Mouse (Mus musculus) hindbrain, embryonic 14.5 days (tissue): Measurements from ENCODE around the gene Rrp7a. TPM values are rescaled to one million over a fixed set of nuclear protein-coding genes. Genes with fewer than 3 reads are reported as not detected.

Experiments used
- ATAC-seq: fragments of 200-750 bp; cut with Nextera tagmentation; 2 replicates; pipeline ENCODE4 v1.8.0; 2017; ENCODE audit warnings: moderate number of reproducible peaks, mild to moderate bottlenecking, moderate TSS enrichment, moderate library complexity; ENCODE audit not compliant: low FRiP score
- DNase-seq: peaks from one replicate; pipeline ENCODE4 v3.0.0-alpha.2; 2015; ENCODE audit warnings: low spot score
- H3K27ac ChIP-seq: fragments of 300-500 bp; sonication (generic); 2 replicates; pipeline ENCODE4 v1.5.1; 2014; ENCODE audit warnings: mild to moderate bottlenecking, moderate library complexity
- H3K27me3 ChIP-seq: fragments of 300-500 bp; sonication (generic); 2 replicates; pipeline ENCODE4 v1.6.1; 2014; ENCODE audit warnings: mild to moderate bottlenecking, low read length, mixed read lengths; ENCODE audit not compliant: control insufficient read depth, insufficient read depth
- H3K36me3 ChIP-seq: fragments of 300-500 bp; sonication (generic); replicated peaks from 2 replicates; pipeline ENCODE4 v1.6.1; 2014; ENCODE audit not compliant: control insufficient read depth, insufficient read depth
- H3K4me1 ChIP-seq: fragments of 300-500 bp; sonication (generic); replicated peaks from 2 replicates; pipeline ENCODE4 v1.6.1; 2014; ENCODE audit warnings: antibody characterized with exemption, low read length, mixed read lengths; ENCODE audit not compliant: control insufficient read depth, insufficient read depth
- H3K4me2 ChIP-seq: fragments of 300-500 bp; sonication (generic); replicated peaks from 2 replicates; pipeline ENCODE4 v1.6.1; 2014; ENCODE audit warnings: mild to moderate bottlenecking, moderate library complexity
- H3K4me3 ChIP-seq: fragments of 300-500 bp; sonication (generic); replicated peaks from 2 replicates; pipeline ENCODE4 v1.5.1; 2014; ENCODE audit warnings: mild to moderate bottlenecking, low read length
- H3K9ac ChIP-seq: fragments of 300-500 bp; sonication (generic); 2 replicates; pipeline ENCODE4 v1.6.1; 2014
- H3K9me3 ChIP-seq: fragments of 300-500 bp; sonication (generic); 2 replicates; pipeline ENCODE4 v1.6.1; 2016; ENCODE audit warnings: low read length; ENCODE audit not compliant: control insufficient read depth
- WGBS: fragments of 180-500 bp; shearing (Covaris S2); extraction: QIAGEN DNeasy Blood & Tissue Kit; methylation state at CpG from one replicate; pipeline ENCODE4 v1.1.7; 2014; 5-methylcytosine and 5-hydroxymethylcytosine counted together
- polyA plus RNA-seq: library from polyadenylated mRNA; unstranded; fragments of >200 nt; fragmentation: Nextera tagmentation; extraction: Ambion mirVana; gene quantifications from 2 replicates; pipeline ENCODE4 v1.2.1, GENCODE M21; 2014

The Rrp7a gene
- polyA plus RNA-seq, 1 experiment from 2014 or later, result 64.7 TPM

DNA sequence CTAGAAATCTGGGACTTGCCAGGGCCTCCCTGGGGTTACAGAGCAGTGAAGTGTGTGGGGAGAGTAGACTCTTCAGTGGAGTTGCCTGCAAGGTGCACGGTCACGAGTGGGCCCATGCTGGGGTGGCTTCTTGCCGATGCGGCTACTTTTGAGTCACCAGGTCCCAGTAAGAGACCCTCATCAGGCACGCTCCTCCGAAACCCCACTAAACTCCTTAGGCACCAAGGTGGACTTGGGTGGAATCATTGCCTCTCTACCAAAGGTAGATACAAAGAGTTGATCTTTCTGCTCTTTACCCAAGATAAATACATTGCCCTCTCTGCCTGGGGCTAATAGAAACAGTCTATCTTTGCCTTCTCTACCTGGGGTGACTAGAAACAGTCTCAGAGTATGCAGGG is 35.1 kb upstream of the Rrp7a start:
- 92% methylated on average over 6 of the region's 6 CpGs for WGBS
- H3K27me3 ChIP-seq, result no peaks in the 10 kb centered on the region
- no peak overlapping the region for H3K4me3 ChIP-seq
- DNase-seq (no peak), ATAC-seq (no peak)
- no peak overlapping the region for H3K9ac ChIP-seq
- peaks cover 65% of the 10 kb centered on the region for H3K36me3 ChIP-seq
- H3K27ac ChIP-seq, result no peak overlapping the region
- no peaks in the 10 kb centered on the region for H3K9me3 ChIP-seq
- no peaks in the 10 kb centered on the region for H3K4me1 ChIP-seq
- no peak overlapping the region for H3K4me2 ChIP-seq

DNA sequence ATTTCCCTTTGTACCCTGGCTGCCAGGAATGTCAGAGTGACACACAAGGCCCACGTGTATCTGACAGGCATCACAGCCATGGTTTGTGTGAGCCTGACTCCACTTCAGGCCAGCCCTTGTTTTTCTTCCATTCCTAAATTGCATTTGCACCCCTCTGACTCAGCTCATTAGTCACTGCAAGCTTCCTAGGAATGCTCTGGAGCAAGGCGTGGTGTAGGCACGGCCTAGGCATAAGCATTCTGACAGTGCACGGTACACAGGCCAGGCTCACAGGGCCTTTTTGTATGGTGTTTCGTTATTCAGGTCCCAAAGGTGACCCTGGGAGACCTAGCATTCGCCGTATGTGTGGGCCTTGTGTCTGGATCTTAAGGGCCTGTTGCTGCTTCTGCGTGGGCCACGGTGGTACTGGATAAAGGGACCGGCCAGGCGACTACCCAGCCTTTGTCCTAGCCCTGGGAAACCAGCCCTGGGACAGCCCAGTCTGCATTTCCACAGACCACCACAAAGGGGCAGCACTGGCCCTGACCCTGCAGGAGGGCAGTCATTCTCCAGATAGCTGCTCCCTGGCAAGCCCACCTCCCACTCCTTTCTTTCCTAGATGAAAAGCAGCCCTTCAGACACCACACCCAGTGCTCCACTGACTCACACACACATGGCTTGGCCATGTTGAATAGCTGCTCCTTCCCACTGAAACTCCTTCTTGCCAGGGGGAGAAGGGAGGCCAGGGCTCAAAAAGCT is 34.5 kb upstream of the Rrp7a start:
- Histone ChIP-seq H3K4me1 (no peaks in the 10 kb centered on the region), H3K9me3 (no peaks in the 10 kb centered on the region), H3K27me3 (no peaks in the 10 kb centered on the region), H3K4me3 (no peak overlapping the region), H3K27ac (no peak overlapping the region), H3K36me3 (peaks cover 60% of the 10 kb centered on the region), H3K9ac (no peak overlapping the region), H3K4me2 (no peak overlapping the region)
- WGBS, result 74% methylated on average over 11 of the region's 11 CpGs
- ATAC-seq (no peak), DNase-seq (no peak)

DNA sequence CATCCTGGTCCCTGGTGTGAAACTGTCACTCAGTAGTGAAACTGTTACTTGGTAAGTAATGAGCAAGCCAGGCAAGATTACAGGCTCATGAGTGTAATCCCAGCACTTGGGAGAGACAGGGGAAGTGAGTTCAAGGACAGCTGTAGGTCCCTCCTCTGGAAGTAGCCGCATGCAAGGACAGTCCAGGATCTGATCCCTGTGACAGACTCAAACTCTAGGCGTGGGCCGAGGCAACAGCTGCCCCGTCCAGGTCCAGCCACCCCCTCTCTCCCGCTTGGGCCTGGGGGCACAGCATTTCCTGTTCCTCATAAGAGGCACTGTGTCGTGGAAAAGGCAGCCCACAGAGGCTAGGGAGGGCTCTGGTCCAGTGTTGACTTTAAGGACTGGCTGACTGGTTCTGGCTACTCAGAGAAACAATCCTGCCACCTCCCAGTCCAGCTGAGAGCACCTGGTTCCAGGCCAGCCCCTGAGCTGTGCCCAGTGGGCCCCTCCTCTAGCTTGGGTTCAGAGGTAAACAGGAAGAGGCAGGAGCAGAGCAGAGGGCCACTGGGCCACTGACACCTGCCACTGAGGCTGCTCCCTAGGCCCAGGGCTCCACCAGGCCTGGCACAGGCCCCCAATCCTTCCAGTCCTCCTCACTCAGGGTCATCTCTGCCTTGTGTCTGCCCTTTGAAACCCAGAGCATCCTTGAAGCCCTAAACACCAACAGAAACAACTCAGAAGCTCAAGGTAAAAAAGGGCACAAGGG is 33.2 kb upstream of the Rrp7a start:
- H3K4me1 ChIP-seq, result no peaks in the 10 kb centered on the region
- no peak overlapping the region for H3K4me3 ChIP-seq
- no peak overlapping the region for H3K27ac ChIP-seq
- no peaks in the 10 kb centered on the region for H3K27me3 ChIP-seq
- WGBS, result 90% methylated on average over 6 of the region's 6 CpGs
- H3K9ac ChIP-seq, result no peak overlapping the region
- ATAC-seq, result no peak
- peaks cover 51% of the 10 kb centered on the region for H3K36me3 ChIP-seq
- no peaks in the 10 kb centered on the region for H3K9me3 ChIP-seq
- DNase-seq, result no peak
- no peak overlapping the region for H3K4me2 ChIP-seq

- no peaks in the 10 kb centered on the region for H3K27me3 ChIP-seq
- no peak for DNase-seq
- no peak for ATAC-seq
These were observed 31.7 kb upstream of the Rrp7a start for GRCm38 (mm10) chr15:83154309-83154708.

GRCm38 (mm10) chr15:83150694-83151093 is 28.1 kb upstream of the Rrp7a start:
- WGBS, result 94% methylated on average over 4 of the region's 4 CpGs
- no peak for ATAC-seq
- no peak for DNase-seq
- Histone ChIP-seq H3K27me3 (no peaks in the 10 kb centered on the region), H3K9me3 (no peaks in the 10 kb centered on the region), H3K4me3 (no peak overlapping the region), H3K9ac (no peak overlapping the region), H3K4me2 (no peak overlapping the region), H3K4me1 (peaks cover 10% of the 10 kb centered on the region), H3K27ac (no peak overlapping the region), H3K36me3 (peaks cover 25% of the 10 kb centered on the region)

More at GRCm38 (mm10) chr15:83154309-83154708, 31.7 kb upstream of the Rrp7a start:
- Histone ChIP-seq H3K4me2 (no peak overlapping the region), H3K27ac (no peak overlapping the region), H3K9me3 (no peaks in the 10 kb centered on the region), H3K9ac (no peak overlapping the region), H3K4me1 (no peaks in the 10 kb centered on the region; the same call in 1 of the 2 replicates), H3K4me3 (no peak overlapping the region), H3K36me3 (peaks cover 37% of the 10 kb centered on the region)
- 98% methylated on average over 7 of the region's 7 CpGs for WGBS

GRCm38 (mm10) chr15:83150073-83150442 is 27.5 kb upstream of the Rrp7a start:
- H3K9ac ChIP-seq, result peak overlapping the region; percentile 89
- ATAC-seq, result no peak
- no peaks in the 10 kb centered on the region for H3K27me3 ChIP-seq
- no peak for DNase-seq
- H3K4me3 ChIP-seq, result peak overlapping the region; percentile 82
- H3K4me1 ChIP-seq, result peaks cover 10% of the 10 kb centered on the region
- peak overlapping the region; percentile 93 for H3K4me2 ChIP-seq
- H3K9me3 ChIP-seq, result no peaks in the 10 kb centered on the region
- peaks cover 22% of the 10 kb centered on the region for H3K36me3 ChIP-seq
- peak overlapping the region; percentile 98 for H3K27ac ChIP-seq
- 33% methylated on average over 3 of the region's 3 CpGs for WGBS

DNA sequence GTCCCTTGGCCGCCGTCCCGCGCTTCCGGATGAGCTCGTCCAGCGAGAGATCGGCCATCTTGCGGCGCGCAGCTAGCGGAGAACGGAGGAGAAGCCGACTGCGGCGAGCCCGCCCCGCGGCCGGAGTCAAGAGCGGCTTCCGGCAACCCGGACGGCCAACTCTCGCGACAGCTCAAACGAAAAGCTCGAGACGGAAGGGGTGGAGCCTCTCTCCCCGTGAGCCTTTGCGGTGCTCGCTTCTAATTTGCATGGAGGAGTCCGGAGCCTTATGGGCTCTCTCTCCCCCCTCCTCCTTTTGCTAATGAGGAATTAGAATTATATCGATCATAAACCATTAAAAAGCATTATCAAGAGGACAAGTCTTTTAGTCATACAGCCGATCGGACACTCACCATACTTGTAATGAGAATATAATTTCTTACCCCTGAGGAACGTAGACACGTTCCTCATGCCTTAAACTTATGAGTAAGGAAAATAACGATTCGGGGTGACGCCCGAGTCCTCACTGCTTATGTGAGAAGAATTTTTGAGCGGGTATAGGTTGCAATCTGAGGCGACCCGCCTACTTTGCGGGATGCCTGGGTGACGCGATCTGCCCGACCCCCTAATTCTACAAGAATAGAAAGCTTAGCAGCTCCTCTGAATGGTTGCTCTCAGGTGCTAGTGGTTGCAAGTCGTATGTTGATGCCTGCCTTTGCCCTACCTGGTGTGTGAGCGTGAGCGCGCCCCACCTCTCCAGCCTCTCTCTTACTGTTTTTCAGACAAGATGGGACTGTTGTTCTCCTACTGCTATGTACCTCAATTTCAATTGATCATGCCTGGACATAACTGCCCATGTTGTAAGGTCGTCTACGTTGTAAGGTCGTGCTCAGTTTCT is 26.8 kb upstream of the Rrp7a start, which contains the start of gene Poldip3:
Gene Poldip3, minus strand, starts transcription at position 189 of the 877 bp plus-strand sequence.
- Histone ChIP-seq H3K9me3 (no peaks in the 10 kb centered on the region), H3K4me1 (peaks cover 10% of the 10 kb centered on the region), H3K4me2 (peak within 1 kb of the TSS; percentile 93), H3K27ac (peak within 1 kb of the TSS; percentile 98), H3K36me3 (peaks cover 22% of the 10 kb centered on the region), H3K27me3 (no peaks in the 10 kb centered on the region), H3K4me3 (peak within 1 kb of the TSS; percentile 82), H3K9ac (peak within 1 kb of the TSS; percentile 89)
- under 1% methylated on average over 56 of the region's 56 CpGs for WGBS
- peak; percentile 99 for DNase-seq
- peak; percentile 94 for ATAC-seq

DNA sequence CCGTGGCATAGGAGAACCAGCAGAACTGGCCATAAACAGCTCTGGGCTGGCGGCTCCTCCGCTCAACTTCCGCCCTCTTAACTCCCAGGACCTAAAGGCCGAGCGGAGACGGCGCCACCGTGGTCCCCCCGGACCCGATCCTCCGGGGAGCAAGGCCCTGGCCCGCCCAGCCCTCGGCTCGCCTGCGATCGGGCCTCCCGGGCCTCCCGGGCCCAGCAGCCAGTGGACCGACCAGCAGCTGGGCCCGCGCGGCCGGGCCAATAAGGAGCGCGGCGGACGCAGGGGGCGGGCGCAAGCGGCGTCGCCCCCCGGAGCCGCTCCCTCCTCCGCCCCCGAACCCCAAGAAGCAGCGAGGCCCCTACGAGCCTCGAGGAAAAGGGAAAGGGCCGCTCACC is 26.2 kb upstream of the Rrp7a start:
- peaks cover 23% of the 10 kb centered on the region for H3K36me3 ChIP-seq
- H3K4me3 ChIP-seq, result peak overlapping the region; percentile 82
- no peaks in the 10 kb centered on the region for H3K9me3 ChIP-seq
- ATAC-seq (peak; percentile 82), DNase-seq (no peak)
- no peaks in the 10 kb centered on the region for H3K27me3 ChIP-seq
- peak overlapping the region; percentile 93 for H3K4me2 ChIP-seq
- peak overlapping the region; percentile 89 for H3K9ac ChIP-seq
- H3K27ac ChIP-seq, result peak overlapping the region; percentile 98
- H3K4me1 ChIP-seq, result peaks cover 10% of the 10 kb centered on the region
- 1% methylated on average over 36 of the region's 41 CpGs for WGBS

- Histone ChIP-seq H3K27me3 (no peaks in the 10 kb centered on the region), H3K9me3 (no peaks in the 10 kb centered on the region), H3K4me1 (peaks cover 12% of the 10 kb centered on the region), H3K36me3 (peaks cover 19% of the 10 kb centered on the region), H3K27ac (peak overlapping the region; percentile 98), H3K4me3 (peak overlapping the region; percentile 82), H3K9ac (peak overlapping the region; percentile 89), H3K4me2 (peak overlapping the region; percentile 93)
- WGBS, result 4% methylated on average over 21 of the region's 21 CpGs
- peak; percentile 31 for DNase-seq
- ATAC-seq, result no peak
These were observed 25.8 kb upstream of the Rrp7a start for GRCm38 (mm10) chr15:83148395-83148794.
